Mouse (Mus musculus) CH12.LX (cell line): ENCODE measurements around the gene Hmgcl. TPM values are rescaled to one million over a fixed set of nuclear protein-coding genes. Genes with fewer than 3 reads are reported as not detected.

Experiments used
- DNase-seq: peaks from one replicate; pipeline ENCODE4 v3.0.0-alpha.2; 2013; ENCODE audit errors: extremely low read depth
- H3K27ac ChIP-seq: 2 replicates; pipeline ENCODE4 v1.5.1; 2012; ENCODE audit warnings: low read depth, mild to moderate bottlenecking, control low read depth, moderate library complexity; ENCODE audit not compliant: insufficient read depth
- H3K27me3 ChIP-seq: replicated peaks from 2 replicates; pipeline ENCODE3; 2012; ENCODE audit warnings: inconsistent platforms
- H3K36me3 ChIP-seq, 2 experiments: replicated peaks in 1 of 2; 2 replicates each; pipeline versions ENCODE3 to v1.6.1; 2012; ENCODE audit warnings: inconsistent platforms in 1 of 2, low read length in 1 of 2, mild to moderate bottlenecking in 1 of 2, mixed read lengths in 1 of 2, moderate library complexity in 1 of 2; ENCODE audit not compliant: control insufficient read depth in 1 of 2, insufficient read depth in 1 of 2
- H3K4me1 ChIP-seq, 2 experiments: 2 replicates each; pipeline ENCODE4 v1.6.1; 2012; ENCODE audit warnings: inconsistent platforms in 1 of 2, moderate library complexity in 1 of 2; ENCODE audit not compliant: insufficient read depth in 2 of 2, control insufficient read depth in 1 of 2
- H3K4me2 ChIP-seq: 2 replicates; pipeline ENCODE4 v1.6.1; 2012; ENCODE audit warnings: low read depth, mild to moderate bottlenecking, control low read depth; ENCODE audit not compliant: poor library complexity, insufficient read depth, severe bottlenecking
- H3K4me3 ChIP-seq, 3 experiments: fragments of 150-350 bp in 1 of 3; sonication (generic) in 1 of 3; replicated peaks in 1 of 3; 2 replicates each; pipeline versions ENCODE3 to v1.5.1; 2011 to 2012; ENCODE audit warnings: low read depth in 2 of 3, low read length in 2 of 3, mild to moderate bottlenecking in 2 of 3, moderate library complexity in 2 of 3, control low read depth in 1 of 3, improper control_type of control experiment in 1 of 3, inconsistent platforms in 1 of 3, mixed read lengths in 1 of 3; ENCODE audit not compliant: poor library complexity in 1 of 3
- H3K79me2 ChIP-seq: replicated peaks from 2 replicates; pipeline ENCODE4 v1.6.1; 2012; ENCODE audit warnings: mild to moderate bottlenecking, moderate library complexity; ENCODE audit not compliant: control insufficient read depth, poor library complexity, insufficient read depth, severe bottlenecking; ENCODE audit errors: extremely low read depth
- H3K9ac ChIP-seq: 2 replicates; pipeline ENCODE4 v1.6.1; 2012; ENCODE audit warnings: low read depth, mild to moderate bottlenecking, control low read depth, moderate library complexity; ENCODE audit not compliant: insufficient read depth
- H3K9me3 ChIP-seq: replicated peaks from 2 replicates; pipeline ENCODE3; 2012; ENCODE audit warnings: low read length, inconsistent platforms, mixed read lengths
- BHLHE40 ChIP-seq: IDR thresholded peaks from 2 replicates; pipeline ENCODE4 v1.6.1; 2011; ENCODE audit warnings: mild to moderate bottlenecking, low read depth, low read length, improper control_type of control experiment
- CHD1 ChIP-seq: IDR thresholded peaks from 2 replicates; pipeline ENCODE4 v1.6.1; 2012; ENCODE audit warnings: low read depth, low read length, improper control_type of control experiment, inconsistent platforms
- ELF1 ChIP-seq: IDR thresholded peaks from 2 replicates; pipeline ENCODE4 v1.6.1; 2014; ENCODE audit warnings: low read depth, mild to moderate bottlenecking, inconsistent platforms, low read length, improper control_type of control experiment
- EP300 ChIP-seq: IDR thresholded peaks from 2 replicates; pipeline ENCODE4 v1.6.1; 2011; ENCODE audit warnings: low read length, improper control_type of control experiment
- ETS1 ChIP-seq: conservative IDR thresholded peaks from 2 replicates; pipeline ENCODE4 v1.6.1; 2012; ENCODE audit warnings: low read depth, mild to moderate bottlenecking, inconsistent platforms, low read length, improper control_type of control experiment, moderate library complexity
- GABPA ChIP-seq: IDR thresholded peaks from 2 replicates; pipeline ENCODE4 v1.6.1; 2012; ENCODE audit warnings: low read depth, low read length, improper control_type of control experiment, inconsistent platforms; ENCODE audit not compliant: insufficient replicate concordance
- HCFC1 ChIP-seq: IDR thresholded peaks from 2 replicates; pipeline ENCODE4 v1.6.1; 2012; ENCODE audit warnings: low read depth, mild to moderate bottlenecking, inconsistent platforms, low read length, improper control_type of control experiment
- JUN ChIP-seq: IDR thresholded peaks from 2 replicates; pipeline ENCODE4 v1.6.1; 2011; ENCODE audit warnings: low read depth, mild to moderate bottlenecking, low read length, improper control_type of control experiment, moderate library complexity; ENCODE audit not compliant: insufficient read depth
- JUND ChIP-seq: conservative IDR thresholded peaks from 2 replicates; pipeline ENCODE4 v1.6.1; 2011; ENCODE audit warnings: low read depth, low read length, improper control_type of control experiment
- KAT2A ChIP-seq: IDR thresholded peaks from 2 replicates; pipeline ENCODE4 v1.6.1; 2012; ENCODE audit warnings: low read length, improper control_type of control experiment, inconsistent platforms; ENCODE audit not compliant: insufficient replicate concordance
- MAZ ChIP-seq: IDR thresholded peaks from 2 replicates; pipeline ENCODE4 v1.6.1; 2012; ENCODE audit warnings: low read depth, mild to moderate bottlenecking, inconsistent platforms, low read length, improper control_type of control experiment, moderate library complexity
- MXI1 ChIP-seq: IDR thresholded peaks from 2 replicates; pipeline ENCODE4 v1.6.1; 2011; ENCODE audit warnings: mild to moderate bottlenecking, low read depth, low read length, improper control_type of control experiment
- PAX5 ChIP-seq: IDR thresholded peaks from 2 replicates; pipeline ENCODE4 v1.6.1; 2012; ENCODE audit warnings: low read length, inconsistent platforms, mixed read lengths
- POLR2A ChIP-seq: IDR thresholded peaks from 2 replicates; pipeline ENCODE4 v1.6.1; 2011; ENCODE audit warnings: low read depth, mild to moderate bottlenecking, improper control_type of control experiment, low read length
- RAD21 ChIP-seq: IDR thresholded peaks from 2 replicates; pipeline ENCODE4 v1.6.1; 2011; ENCODE audit warnings: low read depth, mild to moderate bottlenecking, low read length, improper control_type of control experiment, moderate library complexity
- SIN3A ChIP-seq: IDR thresholded peaks from 2 replicates; pipeline ENCODE4 v1.6.1; 2012; ENCODE audit warnings: low read length, improper control_type of control experiment, inconsistent platforms
- SMC3 ChIP-seq: IDR thresholded peaks from 2 replicates; pipeline ENCODE4 v1.6.1; 2011; ENCODE audit warnings: low read depth, low read length, improper control_type of control experiment
- TBP ChIP-seq: conservative IDR thresholded peaks from 2 replicates; pipeline ENCODE4 v1.6.1; 2011; ENCODE audit warnings: low read depth, low read length, improper control_type of control experiment
- TCF12 ChIP-seq: IDR thresholded peaks from 2 replicates; pipeline ENCODE4 v1.6.1; 2014; ENCODE audit warnings: low read depth, mild to moderate bottlenecking, inconsistent platforms, low read length, improper control_type of control experiment
- UBTF ChIP-seq: IDR thresholded peaks from 2 replicates; pipeline ENCODE4 v1.6.1; 2012; ENCODE audit warnings: low read depth, mild to moderate bottlenecking, inconsistent platforms, low read length, improper control_type of control experiment, moderate library complexity
- USF1 ChIP-seq: IDR thresholded peaks from 2 replicates; pipeline ENCODE4 v1.6.1; 2014; ENCODE audit warnings: low read depth, mild to moderate bottlenecking, inconsistent platforms, low read length, improper control_type of control experiment
- ZKSCAN1 ChIP-seq: IDR thresholded peaks from 2 replicates; pipeline ENCODE4 v1.6.1; 2012; ENCODE audit warnings: low read depth, inconsistent platforms, low read length, improper control_type of control experiment, borderline replicate concordance
- ZMIZ1 ChIP-seq: IDR thresholded peaks from 2 replicates; pipeline ENCODE4 v1.6.1; 2012; ENCODE audit warnings: low read depth, mild to moderate bottlenecking, inconsistent platforms, low read length, improper control_type of control experiment
- ZNF384 ChIP-seq: IDR thresholded peaks from 2 replicates; pipeline ENCODE4 v1.6.1; 2012; ENCODE audit warnings: low read depth, low read length, improper control_type of control experiment, inconsistent platforms
- dilution Hi-C: fragments of 300-500 bp; cut with MboI; formaldehyde crosslinking; loops from 2 replicates; pipeline ENCODE4 v1.14.3; 2020; ENCODE audit warnings: low sequenced_read_pairs; ENCODE audit not compliant: extremely low pct_unique_long_range_greater_than_20kb, extremely low pct_ligation_motif_present
- in situ Hi-C: fragments of 300-500 bp; cut with MboI; formaldehyde crosslinking; loops from 3 replicates; pipeline ENCODE4 v1.14.3; 2019; ENCODE audit warnings: low sequenced_read_pairs, low pct_ligation_motif_present, low pct_unique_long_range_greater_than_20kb, mixed read lengths
- polyA plus RNA-seq: library from polyadenylated mRNA; unstranded; fragments of >175 nt; gene quantifications from 2 replicates; pipeline ENCODE4 v1.2.1, GENCODE M21; 2012; ENCODE audit warnings: low read depth; ENCODE audit not compliant: insufficient read length
- total RNA-seq, 2 experiments: library from RNA; depleted of rRNA; stranded (reverse); fragments of 300-350 nt in 1 of 2; fragments of >200 nt in 1 of 2; gene quantifications; 2 replicates each; pipeline ENCODE4 v1.2.3; 2012 to 2014

Hmgcl gene
- total and polyA plus RNA-seq, 3 experiments = 27.2 to 42.7 (median 39.5) TPM

GRCm38 (mm10) chr4:135913433-135913832 is 32.8 kb upstream of the Hmgcl start:
- H3K4me3 ChIP-seq = no peak overlapping the region
- dilution Hi-C loops = no loop called here
- no peak overlapping the region for H3K9ac ChIP-seq
- no peaks in the 10 kb centered on the region for H3K79me2 ChIP-seq
- no peak overlapping the region for H3K27ac ChIP-seq
- no peak for DNase-seq
- H3K27me3 ChIP-seq = no peaks in the 10 kb centered on the region
- peaks cover 20 to 59% of the 10 kb centered on the region in 2 experiments for H3K4me1 ChIP-seq
- TF ChIP-seq RAD21 (no peak), ZNF384 (no peak), GABPA (no peak), CHD1 (no peak), ELF1 (no peak), ZKSCAN1 (no peak), HCFC1 (no peak), TCF12 (no peak), UBTF (no peak), USF1 (no peak), MXI1 (no peak)
- TF ChIP-seq, all 38 proteins: peak for 0
- in situ Hi-C loops = no loop called here
- H3K4me2 ChIP-seq = no peak overlapping the region
- H3K36me3 ChIP-seq = peaks cover 15 to 24% of the 10 kb centered on the region in 2 experiments
- H3K9me3 ChIP-seq = no peaks in the 10 kb centered on the region

GRCm38 (mm10) chr4:135918635-135919279 is 27.5 kb upstream of the Hmgcl start:
- H3K4me3 ChIP-seq = no peak overlapping the region
- 0 out of 2 replicates have a peak, but pooled peaks cover 4% of the 10 kb centered on the region for H3K79me2 ChIP-seq
- dilution Hi-C loops (no loop called here), in situ Hi-C loops (no loop called here)
- H3K9me3 ChIP-seq = no peaks in the 10 kb centered on the region
- TF ChIP-seq TCF12 (no peak), SMC3 (no peak), BHLHE40 (no peak), RAD21 (no peak), PAX5 (no peak), ZMIZ1 (no peak), SIN3A (no peak), JUN (no peak), USF1 (no peak), KAT2A (no peak), ETS1 (no peak), TBP (no peak), ZNF384 (no peak), CHD1 (no peak), EP300 (no peak), JUND (no peak), ELF1 (no peak), MAZ (no peak), POLR2A (no peak)
- no peak overlapping the region for H3K4me2 ChIP-seq
- no peak overlapping the region for H3K27ac ChIP-seq
- H3K27me3 ChIP-seq = no peaks in the 10 kb centered on the region
- peaks cover 25 to 48% of the 10 kb centered on the region in 2 experiments for H3K36me3 ChIP-seq
- peaks cover 0 to 39% of the 10 kb centered on the region in 2 experiments; a peak in 2 of 4 replicates for H3K4me1 ChIP-seq
- no peak for DNase-seq
- H3K9ac ChIP-seq = no peak overlapping the region
